Comparison of ENCODE assay signal across 8 mouse cellular contexts in genomic region chr14:120076192-120076591, GRCm38 (mm10). TPM values are rescaled to one million over a fixed set of nuclear protein-coding genes. Genes with fewer than 3 reads are reported as not detected.
DNase-seq lines count a peak whose midpoint lies in the region; ATAC-seq lines count a peak whose summit lies in the region.
"Had no signal": no experiment of that assay in that cellular context is flagged by ENCODE, and none has a peak within 500 bp of the region (broad histone marks: within the 10 kb centered on the region; RNA-seq: fewer than 3 reads in every experiment).

No protein-coding gene starts in this region.

- ATAC-seq in hindbrain, embryonic 14.5 days (ENCODE audit: low FRiP score) = no peak
- no peak for ATAC-seq in hindbrain, embryonic 13.5 days (ENCODE audit: low FRiP score)

- H3K9ac ChIP-seq in hindbrain, embryonic 14.5 days = no peak overlapping the region
- H3K9ac ChIP-seq in hindbrain, embryonic 13.5 days = no peak overlapping the region
- H3K9ac ChIP-seq: neural tube, embryonic 12.5 days had no signal

- no peaks in the 10 kb centered on the region for H3K4me1 ChIP-seq in hindbrain, embryonic 14.5 days (replicated peaks; ENCODE audit: control insufficient read depth, insufficient read depth, low read length)
- no peaks in the 10 kb centered on the region for H3K4me1 ChIP-seq in hindbrain, embryonic 13.5 days (replicated peaks)
- H3K4me1 ChIP-seq: neural tube, embryonic 12.5 days had no signal

- H3K36me3 ChIP-seq in hindbrain, embryonic 14.5 days (replicated peaks; ENCODE audit: control insufficient read depth, insufficient read depth) = no peaks in the 10 kb centered on the region
- no peaks in the 10 kb centered on the region for H3K36me3 ChIP-seq in hindbrain, embryonic 13.5 days
- H3K36me3 ChIP-seq: neural tube, embryonic 12.5 days had no signal

- 57% methylated on average over 2 of the region's 2 CpGs for WGBS in hindbrain, embryonic 14.5 days
- 63% methylated on average over 2 of the region's 2 CpGs for whole genome bisulfite sequencing in hindbrain, embryonic 13.5 days

- peak; percentile 85 for DNase-seq in hindbrain, embryonic 14.5 days (ENCODE audit: low spot score)
- DNase-seq in right cerebral cortex, adult 2 months (ENCODE audit: low spot score in 2 of 2) = peak; percentile 10 to 56
- no peak for DNase-seq in right cerebral cortex, postnatal 14 days
- DNase-seq in fibroblast of lung, adult 2 months (ENCODE audit: low read depth) = peak; percentile 35
- peak; percentile 44 for DNase-seq in telencephalon, adult 2 months (ENCODE audit: low read depth, low spot score)
- no peak for DNase-seq in ovary, adult 18-20 months (ENCODE audit: low spot score)

- no peak overlapping the region for H3K27ac ChIP-seq in hindbrain, embryonic 14.5 days
- H3K27ac ChIP-seq in hindbrain, embryonic 13.5 days = no peak overlapping the region
- H3K27ac ChIP-seq: neural tube, embryonic 12.5 days had no signal

- H3K9me3 ChIP-seq in hindbrain, embryonic 14.5 days (ENCODE audit: control insufficient read depth, low read length) = no peaks in the 10 kb centered on the region
- no peaks in the 10 kb centered on the region for H3K9me3 ChIP-seq in hindbrain, embryonic 13.5 days
- H3K9me3 ChIP-seq: neural tube, embryonic 12.5 days had no signal

- no peaks in the 10 kb centered on the region for H3K27me3 ChIP-seq in hindbrain, embryonic 14.5 days (ENCODE audit: control insufficient read depth, insufficient read depth, low read length)
- no peaks in the 10 kb centered on the region for H3K27me3 ChIP-seq in hindbrain, embryonic 13.5 days
- H3K27me3 ChIP-seq: neural tube, embryonic 12.5 days had no signal

- H3K4me3 ChIP-seq in hindbrain, embryonic 14.5 days (replicated peaks; ENCODE audit: low read length) = no peak overlapping the region
- no peak overlapping the region for H3K4me3 ChIP-seq in hindbrain, embryonic 13.5 days
- H3K4me3 ChIP-seq: neural tube, embryonic 12.5 days had no signal

- H3K4me2 ChIP-seq in hindbrain, embryonic 14.5 days (replicated peaks) = no peak overlapping the region
- no peak overlapping the region for H3K4me2 ChIP-seq in hindbrain, embryonic 13.5 days
- H3K4me2 ChIP-seq: neural tube, embryonic 12.5 days had no signal

RNA-seq across cellular contexts. Expression of gene Oxgr1, which starts 34.0 kb away (rescaled TPM):
- not detected in 2 replicates for polyA plus RNA-seq in hindbrain, embryonic 14.5 days (2014; fragmentation: Nextera tagmentation; extraction: Ambion mirVana)
- not detected in 2 replicates for polyA plus RNA-seq in hindbrain, embryonic 13.5 days (2015; fragmentation: Nextera tagmentation; extraction: Ambion mirVana)
- polyA plus RNA-seq: neural tube, embryonic 12.5 days had no signal

Comparison
In these comparisons a context has a peak if more than half of its experiments do, and no peak if none do; other contexts are left out.
1. DNase-seq: peak in hindbrain, embryonic 14.5 days (single experiment), right cerebral cortex, adult 2 months (2 of 2), fibroblast of lung, adult 2 months (single experiment) and telencephalon, adult 2 months (single experiment); none in right cerebral cortex, postnatal 14 days (single experiment) and ovary, adult 18-20 months (single experiment).